Mouse (Mus musculus): ENCODE measurements around the gene Cldn19. TPM values are rescaled to one million over a fixed set of nuclear protein-coding genes. Genes with fewer than 3 reads are reported as not detected.

Gene Cldn19
- polyA plus RNA-seq, 1 experiment: 0.15 TPM

- Histone ChIP-seq H3K27ac (ENCODE audit: insufficient read depth, low read length) (no peak overlapping the region), H3K36me3 (ENCODE audit: control insufficient read depth, insufficient read depth, low read length, poor library complexity, severe bottlenecking) (peaks cover 56% of the 10 kb centered on the region), H3K9ac (ENCODE audit: low read depth, poor library complexity, severe bottlenecking) (peak overlapping the region; percentile 93), H3K9me3 (replicated peaks; ENCODE audit: control insufficient read depth, insufficient read depth, low read length, poor library complexity, severe bottlenecking) (no peaks in the 10 kb centered on the region), H3K4me3 (ENCODE audit: low read depth, low read length) (peak overlapping the region; percentile 52; the same call in 1 of the 2 replicates), H3K4me1 (ENCODE audit: control insufficient read depth, insufficient read depth, low read length) (no peaks in the 10 kb centered on the region), H3K27me3 (ENCODE audit: control insufficient read depth, insufficient read depth, low read length, poor library complexity, severe bottlenecking) (no peaks in the 10 kb centered on the region)
- TF ChIP-seq POLR2A (IDR thresholded peaks at IDR 0.05; ENCODE audit: insufficient read depth, low read length) (no peak), EP300 (IDR thresholded peaks at IDR 0.05; ENCODE audit: insufficient read depth, low read depth, low read length) (no peak), CTCF (IDR thresholded peaks at IDR 0.05; ENCODE audit: low read depth, low read length) (no peak)
These were observed 36.7 kb downstream of the Cldn19 start for GRCm38 (mm10) chr4:119291921-119292320.

DNA sequence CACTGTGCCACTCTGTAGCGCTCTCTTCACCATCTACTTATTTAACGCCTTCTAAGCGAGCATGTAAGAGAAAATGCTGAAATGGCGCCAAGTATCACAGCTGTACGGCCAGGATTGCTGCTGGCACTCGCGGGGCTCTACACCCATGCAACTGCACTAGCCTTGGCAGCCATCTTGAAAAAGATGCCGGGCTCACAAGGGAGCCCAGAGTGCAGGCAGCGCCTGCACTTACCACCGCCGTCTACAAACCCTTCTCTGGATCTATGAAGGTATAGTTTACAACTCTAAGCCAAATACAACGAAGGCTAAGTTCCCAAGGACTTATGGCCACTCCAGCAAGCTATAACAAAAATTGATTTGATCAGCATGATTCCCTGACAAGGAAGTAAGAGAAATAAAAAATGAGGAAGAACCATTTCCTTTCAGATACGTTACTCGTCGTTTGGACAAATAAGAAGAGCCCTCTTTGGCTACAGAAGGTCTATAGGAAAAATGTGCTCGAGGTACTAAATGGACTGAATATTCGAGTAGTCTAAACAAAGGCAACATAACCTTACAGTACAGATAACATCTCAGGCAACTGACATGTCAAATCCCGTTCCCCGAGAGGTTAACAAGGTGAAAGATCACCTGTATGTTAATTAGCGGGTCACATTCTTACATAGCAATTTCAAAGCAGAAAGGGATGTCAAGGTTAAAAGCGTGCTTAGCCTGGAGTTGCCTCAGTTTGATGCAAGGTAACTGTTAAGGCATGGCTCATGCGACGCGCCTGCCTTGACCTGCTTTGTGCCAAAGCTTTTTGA lies 37.8 kb downstream of the Cldn19 start:
- peak overlapping the region; percentile 71 for H3K27ac ChIP-seq (ENCODE audit: insufficient read depth, low read length)
- peak overlapping the region; percentile 100 for H3K4me3 ChIP-seq (ENCODE audit: low read depth, low read length)
- TF ChIP-seq EP300 (IDR thresholded peaks at IDR 0.05; ENCODE audit: insufficient read depth, low read depth, low read length): no peak
- H3K4me1 ChIP-seq (ENCODE audit: control insufficient read depth, insufficient read depth, low read length): no peaks in the 10 kb centered on the region
- H3K36me3 ChIP-seq (ENCODE audit: control insufficient read depth, insufficient read depth, low read length, poor library complexity, severe bottlenecking): peaks cover 46% of the 10 kb centered on the region
- H3K9me3 ChIP-seq (replicated peaks; ENCODE audit: control insufficient read depth, insufficient read depth, low read length, poor library complexity, severe bottlenecking): no peaks in the 10 kb centered on the region
- peak overlapping the region; percentile 93 for H3K9ac ChIP-seq (ENCODE audit: low read depth, poor library complexity, severe bottlenecking)
- H3K27me3 ChIP-seq (ENCODE audit: control insufficient read depth, insufficient read depth, low read length, poor library complexity, severe bottlenecking): no peaks in the 10 kb centered on the region

DNA sequence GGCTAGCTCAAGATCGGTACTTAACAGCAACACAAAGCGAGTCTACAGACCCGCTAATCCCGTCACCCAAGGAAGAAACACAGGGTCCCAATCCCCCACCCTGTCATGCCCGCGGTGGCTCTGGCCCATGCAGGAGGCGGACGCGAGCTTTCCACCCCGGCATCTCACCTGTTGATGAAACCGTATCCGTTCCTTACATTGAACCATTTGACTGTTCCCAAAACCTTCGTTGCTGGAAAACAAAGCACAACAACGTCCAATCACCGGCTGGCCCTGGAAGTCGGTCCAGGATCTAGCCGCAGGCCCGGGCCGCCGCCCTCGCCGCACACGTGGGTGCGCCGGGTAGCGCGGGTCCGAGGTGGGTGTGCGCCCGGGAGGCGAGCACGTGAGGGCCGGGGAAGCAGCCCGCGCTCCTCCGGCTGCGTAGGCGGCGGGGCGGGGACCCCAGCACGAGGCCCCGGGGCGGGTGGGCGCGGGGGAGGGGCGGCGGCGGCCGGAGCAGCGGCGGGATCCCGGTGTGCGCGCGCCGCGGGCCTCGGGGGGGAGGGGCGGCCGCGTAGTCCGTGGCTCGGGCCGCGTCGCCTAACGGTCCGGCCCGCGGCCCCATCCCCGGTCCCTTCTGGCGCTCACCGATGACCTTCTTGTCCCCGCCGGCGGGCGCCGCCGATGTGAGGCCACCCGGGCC lies 38.5 kb downstream of the Cldn19 start:
- peak overlapping the region; percentile 93 for H3K9ac ChIP-seq (ENCODE audit: low read depth, poor library complexity, severe bottlenecking)
- TF ChIP-seq CTCF (IDR thresholded peaks at IDR 0.05; ENCODE audit: low read depth, low read length) (no peak), EP300 (IDR thresholded peaks at IDR 0.05; ENCODE audit: insufficient read depth, low read depth, low read length) (no peak), POLR2A (IDR thresholded peaks at IDR 0.05; ENCODE audit: insufficient read depth, low read length) (no peak)
- H3K27me3 ChIP-seq (ENCODE audit: control insufficient read depth, insufficient read depth, low read length, poor library complexity, severe bottlenecking): no peaks in the 10 kb centered on the region
- no peaks in the 10 kb centered on the region for H3K4me1 ChIP-seq (ENCODE audit: control insufficient read depth, insufficient read depth, low read length)
- no peaks in the 10 kb centered on the region for H3K9me3 ChIP-seq (replicated peaks; ENCODE audit: control insufficient read depth, insufficient read depth, low read length, poor library complexity, severe bottlenecking)
- H3K27ac ChIP-seq (ENCODE audit: insufficient read depth, low read length): peak overlapping the region; percentile 71
- H3K4me3 ChIP-seq (ENCODE audit: low read depth, low read length): peak overlapping the region; percentile 100
- H3K36me3 ChIP-seq (ENCODE audit: control insufficient read depth, insufficient read depth, low read length, poor library complexity, severe bottlenecking): peaks cover 39% of the 10 kb centered on the region

GRCm38 (mm10) chr4:119294415-119295133 lies 39.4 kb downstream of the Cldn19 start, which contains the start of gene Ybx1:
Gene Ybx1 (minus strand): TSS chr4:119294604.
- H3K9me3 ChIP-seq (replicated peaks; ENCODE audit: control insufficient read depth, insufficient read depth, low read length, poor library complexity, severe bottlenecking): no peaks in the 10 kb centered on the region
- H3K4me1 ChIP-seq (ENCODE audit: control insufficient read depth, insufficient read depth, low read length): no peaks in the 10 kb centered on the region
- H3K4me3 ChIP-seq (ENCODE audit: low read depth, low read length): peak within 1 kb of the TSS; percentile 100
- H3K27me3 ChIP-seq (ENCODE audit: control insufficient read depth, insufficient read depth, low read length, poor library complexity, severe bottlenecking): no peaks in the 10 kb centered on the region
- peak within 1 kb of the TSS; percentile 87 for H3K27ac ChIP-seq (ENCODE audit: insufficient read depth, low read length)
- TF ChIP-seq EP300 (IDR thresholded peaks at IDR 0.05; ENCODE audit: insufficient read depth, low read depth, low read length) (no peak), POLR2A (IDR thresholded peaks at IDR 0.05; ENCODE audit: insufficient read depth, low read length) (peak; percentile 5)
- peaks cover 33% of the 10 kb centered on the region for H3K36me3 ChIP-seq (ENCODE audit: control insufficient read depth, insufficient read depth, low read length, poor library complexity, severe bottlenecking)
- peak within 1 kb of the TSS; percentile 93 for H3K9ac ChIP-seq (ENCODE audit: low read depth, poor library complexity, severe bottlenecking)

- Histone ChIP-seq H3K4me3 (ENCODE audit: low read depth, low read length) (peak overlapping the region; percentile 90), H3K27ac (ENCODE audit: insufficient read depth, low read length) (peak overlapping the region; percentile 87), H3K9ac (ENCODE audit: low read depth, poor library complexity, severe bottlenecking) (peak overlapping the region; percentile 75), H3K9me3 (replicated peaks; ENCODE audit: control insufficient read depth, insufficient read depth, low read length, poor library complexity, severe bottlenecking) (no peaks in the 10 kb centered on the region), H3K4me1 (ENCODE audit: control insufficient read depth, insufficient read depth, low read length) (no peaks in the 10 kb centered on the region), H3K27me3 (ENCODE audit: control insufficient read depth, insufficient read depth, low read length, poor library complexity, severe bottlenecking) (no peaks in the 10 kb centered on the region), H3K36me3 (ENCODE audit: control insufficient read depth, insufficient read depth, low read length, poor library complexity, severe bottlenecking) (peaks cover 29% of the 10 kb centered on the region)
- TF ChIP-seq POLR2A (IDR thresholded peaks at IDR 0.05; ENCODE audit: insufficient read depth, low read length): no peak
- no peak for TF ChIP-seq EP300 (IDR thresholded peaks at IDR 0.05; ENCODE audit: insufficient read depth, low read depth, low read length)
- no peak for TF ChIP-seq CTCF (IDR thresholded peaks at IDR 0.05; ENCODE audit: low read depth, low read length)
These were observed 39.9 kb downstream of the Cldn19 start for GRCm38 (mm10) chr4:119295134-119295453.
